Mouse (Mus musculus): ENCODE measurements around the gene Olfr1176.

GRCm38 (mm10) chr2:88346392-88346791 is 9.9 kb downstream of the Olfr1176 start, which contains the start of gene Olfr1177-ps:
- TF ChIP-seq CTCF (conservative IDR thresholded peaks at IDR 0.05; ENCODE audit: low read length), result no peak
- no peak for TF ChIP-seq POU5F1 (IDR thresholded peaks at IDR 0.05; ENCODE audit: borderline replicate concordance, low read length)
- TF ChIP-seq NANOG (IDR thresholded peaks at IDR 0.05; ENCODE audit: borderline replicate concordance, low read length), result no peak
